Mouse (Mus musculus) CH12.LX (cell line): ENCODE measurements at regions not wholly inside any gene's neighbourhood (a gene's known extent, or its start where the extent isn't known, plus 50 kb on each side); places are given as distances from the start of the nearest gene placed in this dataset.

Experiments used
- CTCF ChIP-seq, 2 experiments: IDR thresholded peaks in 1 of 2; conservative IDR thresholded peaks in 1 of 2; 2 replicates each; pipeline ENCODE4 v1.5.1; 2011 to 2012; ENCODE audit warnings: low read depth in 2 of 2, low read length in 2 of 2, improper control_type of control experiment in 1 of 2, inconsistent platforms in 1 of 2, mild to moderate bottlenecking in 1 of 2, moderate library complexity in 1 of 2
- HCFC1 ChIP-seq: IDR thresholded peaks from 2 replicates; pipeline ENCODE4 v1.6.1; 2012; ENCODE audit warnings: low read depth, mild to moderate bottlenecking, inconsistent platforms, low read length, improper control_type of control experiment
- MAX ChIP-seq: IDR thresholded peaks from 2 replicates; pipeline ENCODE4 v1.6.1; 2011; ENCODE audit warnings: low read length, improper control_type of control experiment
- MYC ChIP-seq: IDR thresholded peaks from 2 replicates; pipeline ENCODE4 v1.6.1; 2011; ENCODE audit warnings: low read depth, mild to moderate bottlenecking, improper control_type of control experiment, low read length
- POLR2A ChIP-seq: IDR thresholded peaks from 2 replicates; pipeline ENCODE4 v1.6.1; 2011; ENCODE audit warnings: low read depth, mild to moderate bottlenecking, improper control_type of control experiment, low read length
- TCF12 ChIP-seq: IDR thresholded peaks from 2 replicates; pipeline ENCODE4 v1.6.1; 2014; ENCODE audit warnings: low read depth, mild to moderate bottlenecking, inconsistent platforms, low read length, improper control_type of control experiment
- USF1 ChIP-seq: IDR thresholded peaks from 2 replicates; pipeline ENCODE4 v1.6.1; 2014; ENCODE audit warnings: low read depth, mild to moderate bottlenecking, inconsistent platforms, low read length, improper control_type of control experiment
- USF2 ChIP-seq: conservative IDR thresholded peaks from 2 replicates; pipeline ENCODE4 v1.6.1; 2011; ENCODE audit warnings: low read depth, low read length, improper control_type of control experiment

DNA sequence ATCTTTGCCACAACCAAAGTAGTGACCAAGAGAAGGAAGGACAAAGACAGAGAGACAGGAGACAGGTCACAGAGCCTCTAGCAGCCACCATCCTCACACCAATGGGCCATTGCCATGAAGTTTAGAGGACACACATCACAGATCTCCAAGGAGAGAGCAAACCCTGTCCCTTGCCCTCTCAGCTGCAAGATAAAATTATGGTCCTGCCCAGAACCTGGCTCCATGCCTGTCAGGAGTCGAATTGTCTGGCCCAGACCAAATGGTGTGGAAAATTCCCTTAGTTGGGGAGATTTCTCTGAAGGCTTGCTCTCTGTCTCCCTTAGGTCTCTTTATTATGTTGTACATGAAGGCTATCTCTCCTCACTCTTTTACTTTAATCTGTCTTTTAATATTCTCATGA is 147.4 kb downstream of the Fam76b start:
- TF ChIP-seq TCF12 (no peak), MYC (no peak), MAX (no peak), USF2 (no peak), CTCF (conservative IDR thresholded peaks at IDR 0.05 in 1 of 2, IDR thresholded peaks at IDR 0.05 in 1 of 2; ENCODE audit: low read depth in 2 of 2, low read length in 2 of 2) (no peak), USF1 (no peak), POLR2A (no peak), HCFC1 (no peak)
